Mouse (Mus musculus) adrenal gland, adult (tissue): Measurements from ENCODE around the gene Maml1.

Source experiments
- DNase-seq, 2 experiments: peaks; one replicate each; pipeline ENCODE4 v3.0.0; 2022 to 2023; ENCODE audit warnings: low spot score in 1 of 2; ENCODE audit not compliant: inconsistent age in 2 of 2

The Maml1 gene

DNA sequence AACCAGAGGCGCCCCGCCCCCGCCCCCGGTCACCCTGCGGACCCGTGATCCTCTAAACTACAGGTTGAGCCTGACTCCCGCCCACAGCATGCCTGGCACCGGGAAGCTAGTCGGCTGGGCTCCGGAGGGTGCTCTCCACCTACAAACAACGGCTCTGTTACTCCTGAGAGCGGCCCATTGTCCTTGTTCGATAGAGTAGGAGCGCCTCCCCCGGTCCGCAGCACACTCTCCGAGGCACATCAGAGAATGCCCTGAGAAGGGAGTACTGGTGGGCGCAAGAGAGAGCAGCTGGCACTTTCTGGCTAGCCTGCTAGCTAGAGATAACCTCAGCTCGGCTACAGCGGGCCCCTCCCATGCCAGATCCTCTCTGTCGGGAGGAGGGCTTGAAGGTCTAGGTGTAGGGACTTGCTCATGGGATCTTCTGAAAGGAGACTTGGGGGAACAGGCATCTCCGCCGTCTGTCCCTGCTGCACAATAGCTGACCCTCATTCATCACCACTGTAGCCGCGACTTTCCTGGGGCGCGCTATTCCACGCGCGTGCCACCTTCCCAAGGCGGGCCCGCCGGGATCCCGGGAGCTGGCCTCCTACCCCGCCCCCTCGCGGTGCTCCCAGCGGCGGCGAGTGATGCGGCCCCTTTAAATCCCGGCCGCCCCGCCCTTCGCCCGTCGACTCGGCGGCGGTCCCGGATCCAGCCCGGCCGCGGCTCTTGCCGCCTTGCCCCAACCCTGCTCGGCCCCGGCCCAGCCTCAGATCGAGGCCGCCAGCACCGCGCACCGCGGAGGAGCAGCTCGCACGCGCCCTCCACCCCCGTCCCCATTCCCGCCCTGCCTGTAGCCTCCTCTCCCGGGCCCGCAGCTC is 67.2 kb downstream of the Maml1 start:
- DNase-seq, result peak; percentile 93 to 97

DNA sequence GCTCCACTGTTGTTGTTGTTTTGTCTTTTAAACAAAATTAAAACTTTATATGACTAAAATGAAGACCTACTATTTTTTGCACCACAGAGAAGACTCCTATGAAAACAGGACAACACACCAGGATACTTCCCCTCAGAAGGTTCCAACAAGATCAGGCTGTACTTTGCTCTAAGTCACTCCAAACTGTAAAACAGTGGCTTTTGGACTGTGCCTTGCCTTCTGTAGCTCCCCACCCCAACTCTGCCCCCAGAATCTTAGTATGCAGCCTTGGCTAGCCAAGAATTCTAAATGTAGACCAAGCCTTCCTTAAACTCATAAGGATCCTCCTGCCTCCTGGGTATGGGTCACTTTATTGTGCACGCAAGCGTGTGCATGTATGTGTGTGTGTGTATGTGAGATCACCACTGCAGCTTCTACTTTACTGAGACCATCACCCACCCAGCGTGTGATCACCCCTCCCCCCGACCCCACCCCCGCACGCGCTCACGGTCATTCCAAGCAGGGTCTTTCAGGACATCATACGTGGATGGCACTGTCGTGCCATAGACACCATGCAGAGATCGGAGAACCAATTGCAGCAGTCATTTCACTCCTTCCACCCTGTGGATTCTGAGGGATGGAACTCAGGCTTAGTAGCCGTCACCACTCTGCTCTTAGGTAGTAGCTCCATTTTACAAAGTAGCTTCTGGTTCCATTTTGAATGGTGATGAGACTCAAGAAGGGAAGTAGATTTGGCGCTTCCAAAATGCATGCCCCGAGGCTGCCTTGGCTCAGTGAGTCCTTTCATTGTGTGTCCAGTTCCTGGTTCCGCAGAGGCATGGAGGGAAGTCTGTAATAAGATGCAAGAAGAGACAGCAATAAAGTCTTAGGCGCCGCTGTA is 68.1 kb downstream of the Maml1 start:
- no peak for DNase-seq

DNA sequence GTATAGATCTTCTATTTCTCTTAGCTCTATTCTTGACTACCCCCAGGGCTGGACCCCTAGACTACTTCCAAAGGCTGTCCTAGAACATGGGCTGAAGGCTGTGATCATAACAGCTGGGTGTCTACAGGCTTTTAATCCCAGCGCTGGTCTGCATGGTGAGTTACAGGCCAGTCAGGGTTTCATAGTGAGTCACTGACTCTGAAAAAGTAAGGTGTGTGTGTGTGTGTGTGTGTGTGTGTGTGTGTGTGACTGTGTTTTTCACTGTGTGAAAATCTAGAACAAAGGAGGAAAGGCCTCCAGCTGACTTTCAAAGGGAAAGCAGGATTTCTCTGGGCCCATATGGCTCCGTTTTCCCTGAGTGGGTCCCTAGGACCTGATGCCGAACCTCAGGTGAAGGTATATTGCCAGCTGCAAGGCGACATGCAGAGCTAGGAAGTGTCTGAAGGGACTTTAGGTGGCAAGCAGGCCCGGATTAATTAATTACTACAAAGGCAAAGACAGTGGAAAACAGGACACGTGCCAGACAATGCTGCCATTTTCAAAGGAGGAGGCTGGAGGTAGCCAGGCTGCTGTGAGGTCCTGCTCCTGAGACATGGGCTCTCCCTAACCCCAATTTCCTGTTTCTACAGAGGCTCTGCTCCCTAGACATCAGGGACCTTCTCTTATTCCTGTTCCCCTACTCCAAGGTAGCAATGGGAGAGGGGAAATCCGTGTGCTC is 69.4 kb downstream of the Maml1 start:
- DNase-seq, result peak in 1 of 2 experiments; percentile 73

GRCm38 (mm10) chr11:50219833-50220232 is 72.3 kb downstream of the Maml1 start:
- no peak for DNase-seq

- peak in 1 of 2 experiments; percentile 85 for DNase-seq
Measured at GRCm38 (mm10) chr11:50217811-50218210, 74.3 kb downstream of the Maml1 start.

DNA sequence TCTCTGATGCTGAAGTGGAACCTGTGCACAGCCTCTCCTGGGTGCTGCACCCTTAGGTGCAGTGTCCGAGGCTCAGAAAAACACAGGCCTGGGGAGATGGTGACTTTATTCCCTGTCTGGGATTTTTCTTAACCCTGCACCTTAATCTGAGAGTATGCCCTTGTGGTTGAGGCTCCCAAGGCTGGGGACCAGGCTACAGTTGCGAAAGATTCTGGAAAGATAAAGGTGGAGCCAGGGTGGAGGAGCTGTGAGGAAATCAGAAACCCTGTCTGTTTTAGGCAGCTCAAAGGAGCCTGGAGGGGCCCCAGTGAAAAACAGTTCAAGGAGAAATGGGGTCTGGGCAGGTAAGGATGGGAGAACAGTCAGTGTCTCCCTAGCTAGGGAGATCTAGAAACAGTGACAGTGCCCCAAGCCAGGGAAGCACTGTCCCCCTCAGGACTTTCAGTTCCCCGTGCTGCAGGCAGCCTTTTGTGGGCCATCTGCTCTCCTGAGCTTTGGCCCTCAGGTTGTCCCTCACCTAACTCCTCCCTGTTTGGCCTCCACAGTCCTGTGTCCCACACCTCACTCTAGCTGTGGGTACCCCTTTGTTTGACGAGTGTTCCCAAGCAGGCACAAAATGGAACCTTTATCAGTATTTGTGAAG is 75.3 kb downstream of the Maml1 start:
- peak in 1 of 2 experiments; percentile 90 for DNase-seq

DNA sequence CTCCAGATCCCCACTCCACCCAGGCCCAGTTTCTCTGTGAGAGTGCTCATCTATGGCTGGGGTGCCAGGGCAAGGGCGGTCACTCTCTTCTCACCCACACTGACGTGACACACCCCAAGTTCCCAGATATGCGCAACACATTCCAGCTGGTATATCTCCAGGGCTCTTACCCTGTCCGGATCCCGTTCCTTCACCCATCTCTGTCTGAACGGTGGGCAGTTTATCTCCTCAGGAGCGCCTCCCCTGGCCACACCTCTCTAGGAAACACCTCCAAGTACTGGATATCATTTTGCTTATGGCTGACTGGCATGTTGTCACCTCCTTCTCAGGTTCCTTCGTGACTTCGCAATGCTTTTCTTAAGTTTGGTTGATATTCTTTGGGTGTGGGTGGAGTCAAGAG is 76.5 kb downstream of the Maml1 start:
- DNase-seq, result no peak

DNA sequence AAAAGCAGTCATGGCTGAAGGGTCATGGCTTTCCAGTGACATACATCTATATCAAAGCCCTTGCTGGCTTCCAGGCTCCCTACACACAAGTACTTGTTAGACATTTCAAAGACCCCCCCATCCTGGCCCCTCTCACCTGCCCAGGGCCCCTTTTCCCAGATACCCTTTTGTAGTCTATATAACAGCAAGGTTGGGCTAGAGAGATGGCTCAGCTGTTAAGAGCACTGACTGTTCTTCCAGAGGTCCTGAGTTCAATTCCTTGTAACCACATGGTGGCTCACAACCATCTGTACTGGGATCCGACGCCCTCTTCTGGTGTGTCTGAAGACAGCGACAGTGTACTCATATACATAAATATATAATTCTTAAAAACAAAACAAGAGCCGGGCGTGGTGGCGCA is 77.5 kb downstream of the Maml1 start:
- no peak for DNase-seq

GRCm38 (mm10) chr11:50212848-50213758 is 79.0 kb downstream of the Maml1 start:
- peak; percentile 96 to 99 for DNase-seq

- DNase-seq, result peak in 1 of 2 experiments; percentile 81
Measured at GRCm38 (mm10) chr11:50212060-50212739, 79.9 kb downstream of the Maml1 start.

DNA sequence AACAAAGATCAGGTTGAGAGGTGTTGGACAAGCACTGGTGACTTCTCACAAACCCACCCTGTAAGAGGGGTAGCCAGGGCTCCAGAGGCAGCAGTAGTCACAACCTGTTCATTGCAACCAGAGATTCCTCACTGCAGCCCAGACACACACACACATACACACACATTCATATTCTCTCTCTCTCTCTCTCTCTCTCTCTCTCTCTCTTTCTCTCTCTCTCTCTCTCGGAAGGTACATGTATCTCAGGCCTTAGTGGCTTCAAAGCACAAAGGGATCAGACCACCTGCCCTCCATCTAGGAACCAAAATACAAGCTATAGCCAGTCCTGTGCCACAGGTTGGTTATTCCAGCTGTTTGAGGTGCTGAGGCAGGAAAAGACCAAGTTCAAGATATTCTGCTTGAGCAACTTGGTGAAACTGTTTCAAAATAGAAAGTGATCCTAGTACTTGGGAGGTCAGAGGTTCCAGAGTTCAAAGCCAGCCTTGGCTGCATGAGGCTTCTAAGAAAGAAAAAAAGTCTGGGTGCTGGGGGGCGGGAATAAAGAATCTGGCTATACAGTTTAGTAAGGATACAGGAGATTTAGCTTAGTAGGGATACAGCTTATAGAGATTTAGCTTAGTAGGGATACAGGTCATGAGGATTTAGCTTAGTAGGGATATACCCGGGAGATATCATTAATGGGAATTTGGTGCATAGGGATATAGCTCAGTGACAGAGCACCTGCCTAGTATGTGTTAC is 80.6 kb downstream of the Maml1 start:
- peak in 1 of 2 experiments; percentile 73 for DNase-seq

DNA sequence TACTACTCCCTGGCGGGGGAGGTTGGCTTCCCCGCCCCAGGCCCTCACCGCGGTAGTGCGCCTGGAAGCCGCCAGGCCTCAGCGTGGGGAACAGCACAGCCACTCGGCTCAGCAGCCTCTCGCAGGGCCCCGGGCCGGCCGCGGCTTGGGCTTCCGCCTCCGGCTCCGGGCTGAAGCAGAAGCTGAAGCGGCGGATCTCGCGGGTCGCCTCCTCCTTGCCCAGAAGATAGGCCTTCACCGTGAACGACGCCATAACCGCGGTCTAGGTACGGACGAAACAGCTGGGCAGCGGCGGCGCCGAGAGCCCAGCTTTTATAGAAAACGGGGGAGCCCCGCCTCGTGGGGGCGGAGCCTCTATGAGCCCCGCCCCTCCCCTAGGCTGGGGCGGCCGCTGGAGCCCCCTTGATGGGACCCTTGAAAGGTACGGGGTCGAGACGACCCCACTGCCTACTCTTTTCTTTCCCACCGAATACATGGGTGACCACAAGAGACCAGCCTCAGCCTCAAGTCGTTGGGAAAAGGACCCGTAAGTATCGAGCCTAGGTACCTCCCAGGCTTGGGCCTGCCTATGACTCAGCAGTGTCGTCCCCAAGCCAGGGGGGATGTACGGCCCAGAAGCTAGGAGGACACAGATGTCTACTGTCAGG is 81.5 kb downstream of the Maml1 start, which contains the start of the genes Sqstm1 and Mgat4b:
Sqstm1 (minus strand) TSS at position 323 of the 647 bp plus-strand sequence.
Mgat4b (plus strand) TSS at position 386 of the 647 bp plus-strand sequence.
- DNase-seq, result peak; percentile 90 to 97

DNA sequence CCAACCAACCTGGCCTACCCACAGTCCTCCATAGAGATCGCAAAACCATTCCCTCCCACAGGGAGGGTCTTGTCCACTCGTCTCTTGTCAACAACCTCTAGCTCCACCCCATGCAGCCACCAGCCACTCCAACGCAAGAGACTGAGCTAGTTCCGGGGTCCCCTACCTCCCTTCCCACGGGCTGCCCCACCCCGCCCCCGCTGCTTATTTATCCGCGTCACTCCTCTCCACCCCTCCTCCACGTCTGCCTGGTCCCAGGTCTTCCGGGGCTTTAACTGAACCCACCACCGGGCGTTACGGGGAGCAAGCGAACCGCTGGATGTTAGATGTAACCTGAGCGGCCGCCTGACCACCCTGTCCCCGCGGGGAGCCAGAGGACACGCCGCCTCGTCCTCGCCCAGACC is 82.0 kb downstream of the Maml1 start:
- DNase-seq, result peak; percentile 92 to 96

DNA sequence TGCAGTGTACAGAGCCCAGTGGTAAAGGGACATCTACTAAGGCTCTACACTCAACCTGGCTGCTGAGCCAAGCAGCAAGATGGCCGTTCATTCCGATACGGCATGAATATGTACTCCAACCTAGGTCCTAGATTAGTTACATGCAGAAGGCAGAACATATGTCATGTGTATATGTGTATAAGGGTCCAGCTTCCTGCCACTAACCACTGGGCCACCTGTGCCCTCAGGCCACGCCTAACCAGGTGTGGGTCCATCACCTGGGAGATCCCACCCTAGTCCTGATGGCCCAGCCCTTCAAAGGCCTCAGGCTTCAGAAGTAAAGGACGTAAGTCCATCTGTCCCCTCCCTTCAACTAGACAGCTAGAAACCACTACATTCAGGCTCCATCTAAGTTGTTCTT is 84.1 kb downstream of the Maml1 start:
- DNase-seq, result no peak

- peak in 1 of 2 experiments; percentile 25 for DNase-seq
Measured at GRCm38 (mm10) chr11:50207344-50207743, 84.8 kb downstream of the Maml1 start.

GRCm38 (mm10) chr11:50206037-50206436 is 86.1 kb downstream of the Maml1 start:
- peak in 1 of 2 experiments; percentile 54 for DNase-seq
